Mouse (Mus musculus) testis, postnatal 10 days (tissue): ENCODE measurements around the gene Itk.
A peak's percentile ranks its signal among the peaks of the same experiment; 100 is the strongest.
"Not testable (repeated sequence)": the region's sequence is repeated elsewhere in the genome, so short reads cannot be mapped to it uniquely, and the experiment has no call there.

Experiments used
- DNase-seq: peaks from one replicate; pipeline ENCODE4 v3.0.0; 2021; ENCODE audit warnings: low spot score

Gene Itk

DNA sequence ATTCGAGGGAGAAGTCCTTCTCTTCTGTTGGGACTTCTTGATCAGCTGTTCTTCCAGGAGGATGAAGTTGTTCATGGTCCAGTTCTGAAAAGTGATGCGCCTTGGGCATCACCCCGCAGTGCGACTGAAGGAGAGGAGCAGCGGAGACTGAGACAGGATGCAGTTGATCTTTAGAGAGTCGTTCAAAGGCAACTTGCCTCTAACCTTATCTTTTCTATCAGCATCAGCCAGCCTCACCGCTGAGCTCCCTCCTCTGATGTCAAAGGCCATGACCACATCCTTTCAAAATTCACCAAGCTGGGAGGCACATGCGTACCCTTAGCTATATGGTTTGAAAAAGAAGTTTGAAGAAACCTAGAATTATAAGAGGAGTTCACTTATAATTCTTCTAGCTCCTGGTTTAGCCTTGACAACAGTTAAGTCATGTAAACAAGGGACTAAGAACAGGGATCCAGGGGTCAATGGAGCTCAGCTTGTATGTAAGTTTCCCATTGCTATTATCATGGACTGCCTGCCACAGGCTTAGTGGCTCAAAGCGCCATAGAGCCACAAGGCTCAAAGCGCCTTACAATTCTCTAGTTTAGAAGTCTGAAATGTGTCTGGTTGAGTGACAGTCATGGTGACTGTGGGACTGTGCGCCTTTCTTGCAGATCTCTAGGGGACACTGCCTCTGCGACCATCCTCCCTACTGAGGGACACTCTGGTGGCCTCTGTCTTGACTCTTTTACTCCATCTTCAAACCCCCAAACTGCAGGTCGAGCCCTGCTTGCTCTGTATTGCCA is at the start of gene Itk:
TSS of gene Itk (minus strand) at position 180 of the 782 bp plus-strand sequence.
- DNase-seq = no peak

GRCm38 (mm10) chr11:46437459-46438000 is 48.2 kb upstream of the Itk start:
- DNase-seq = peak; percentile 47

DNA sequence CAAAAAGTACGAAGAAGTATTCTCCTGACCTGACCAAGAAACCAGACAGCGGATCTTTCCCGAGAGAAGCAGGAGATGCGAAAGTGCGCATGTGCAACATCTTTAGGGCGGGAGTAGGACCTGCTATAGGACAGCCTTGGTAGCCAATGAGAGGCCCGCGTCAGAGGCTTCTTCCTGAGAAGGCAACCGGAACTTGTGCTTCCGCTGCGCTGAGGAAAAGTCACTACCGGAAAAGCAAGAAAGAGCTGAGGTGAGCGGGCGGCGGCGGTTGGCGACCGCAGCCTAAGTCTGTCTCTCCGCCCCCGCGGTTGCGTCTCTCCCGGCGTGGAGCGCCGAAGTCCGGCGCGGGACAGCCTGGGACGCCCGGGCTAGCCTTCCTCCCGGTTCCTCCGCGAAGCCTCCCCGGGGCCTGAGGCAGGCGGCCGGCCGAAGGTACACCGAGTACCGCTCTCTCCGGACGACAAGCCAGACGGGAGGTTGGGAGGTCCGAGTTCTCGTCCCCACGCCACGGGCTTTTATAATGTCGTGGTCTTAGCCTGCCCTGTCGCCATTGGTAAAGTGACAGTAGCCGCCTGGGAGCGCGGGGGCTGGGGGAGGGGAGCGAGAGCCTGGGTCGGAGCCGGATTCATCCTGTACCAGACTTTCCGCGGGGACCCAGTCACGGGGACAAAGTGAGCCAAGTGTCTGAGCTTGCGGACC is 47.6 kb upstream of the Itk start, which contains the start of gene Med7:
TSS of gene Med7 (plus strand) at position 166 of the 699 bp plus-strand sequence.
- DNase-seq = peak; percentile 91

DNA sequence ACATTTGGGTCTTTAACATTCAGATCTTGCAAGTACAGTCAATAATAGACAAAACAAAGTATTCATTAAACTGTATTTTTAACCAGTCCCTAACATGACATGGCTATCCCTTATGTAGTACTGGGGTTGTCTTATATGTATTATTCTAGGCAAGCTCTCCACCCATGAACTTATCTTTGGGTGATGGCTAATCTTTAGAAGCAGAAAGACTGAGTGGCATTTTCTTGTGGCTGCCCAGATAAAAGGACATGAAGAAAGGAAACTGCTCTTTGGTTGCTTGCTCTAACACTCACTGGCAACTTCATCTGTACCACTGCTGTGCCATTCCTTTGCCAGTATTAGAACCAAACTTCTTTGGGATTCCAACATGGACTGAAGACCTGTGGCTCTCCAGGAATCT is 46.0 kb upstream of the Itk start:
- DNase-seq = no peak

GRCm38 (mm10) chr11:46431129-46431528 is 41.8 kb upstream of the Itk start:
- peak; percentile 88 for DNase-seq

GRCm38 (mm10) chr11:46430123-46430522 is 40.8 kb upstream of the Itk start:
- DNase-seq = no peak

DNA sequence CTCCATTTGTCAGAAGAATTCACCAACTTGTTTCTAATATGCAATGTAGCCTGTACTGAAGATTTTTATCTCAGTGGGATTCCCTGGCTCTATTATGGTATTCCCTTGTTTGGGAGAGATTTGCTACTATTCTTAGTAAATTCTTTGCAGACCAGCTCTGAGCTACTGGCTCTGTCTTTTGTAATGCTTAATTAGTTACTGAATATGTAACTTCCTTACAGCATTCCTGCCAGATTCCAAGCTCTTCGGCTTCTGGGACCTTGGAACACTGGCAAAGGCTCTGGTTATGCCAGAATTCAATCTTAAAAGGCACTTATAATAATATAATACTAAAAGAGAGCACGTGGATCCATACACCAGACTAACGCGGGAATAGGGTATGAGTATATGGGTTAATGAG is 38.8 kb upstream of the Itk start:
- not testable (repeated sequence) for DNase-seq

GRCm38 (mm10) chr11:46421086-46421888 is 32.0 kb upstream of the Itk start:
- DNase-seq = no peak

- no peak for DNase-seq
Observed at GRCm38 (mm10) chr11:46418860-46419259, 29.5 kb upstream of the Itk start.

DNA sequence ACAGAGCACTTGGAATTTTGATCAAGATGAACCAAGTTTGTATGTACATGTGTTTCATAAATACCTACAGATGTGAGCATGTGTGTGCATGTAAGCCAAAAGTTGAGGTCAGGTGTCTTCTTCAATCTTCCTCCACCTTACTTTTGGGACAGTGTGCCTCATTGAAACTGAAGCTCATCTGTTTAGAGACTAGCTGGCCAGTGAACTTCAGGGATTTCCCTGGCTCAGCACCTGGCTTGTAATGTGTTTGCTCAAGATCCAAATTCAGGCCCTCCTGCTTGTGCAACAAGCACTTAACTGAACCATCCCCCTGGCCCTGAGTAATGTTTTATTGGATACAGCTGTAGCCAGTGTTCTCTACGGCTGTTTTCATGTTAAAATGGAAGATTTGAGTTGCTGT is 29.1 kb upstream of the Itk start:
- DNase-seq = no peak

GRCm38 (mm10) chr11:46410018-46410563 is 20.8 kb upstream of the Itk start:
- no peak for DNase-seq

GRCm38 (mm10) chr11:46406721-46407120 is 17.4 kb upstream of the Itk start:
- no peak for DNase-seq

- DNase-seq = no peak
Observed at GRCm38 (mm10) chr11:46404986-46405385, 15.7 kb upstream of the Itk start.

GRCm38 (mm10) chr11:46401555-46401954 is 12.2 kb upstream of the Itk start:
- no peak for DNase-seq

- no peak for DNase-seq
Observed at GRCm38 (mm10) chr11:46398933-46399383, 9.6 kb upstream of the Itk start.

- no peak for DNase-seq
Observed at GRCm38 (mm10) chr11:46398473-46398872, 9.2 kb upstream of the Itk start.

DNA sequence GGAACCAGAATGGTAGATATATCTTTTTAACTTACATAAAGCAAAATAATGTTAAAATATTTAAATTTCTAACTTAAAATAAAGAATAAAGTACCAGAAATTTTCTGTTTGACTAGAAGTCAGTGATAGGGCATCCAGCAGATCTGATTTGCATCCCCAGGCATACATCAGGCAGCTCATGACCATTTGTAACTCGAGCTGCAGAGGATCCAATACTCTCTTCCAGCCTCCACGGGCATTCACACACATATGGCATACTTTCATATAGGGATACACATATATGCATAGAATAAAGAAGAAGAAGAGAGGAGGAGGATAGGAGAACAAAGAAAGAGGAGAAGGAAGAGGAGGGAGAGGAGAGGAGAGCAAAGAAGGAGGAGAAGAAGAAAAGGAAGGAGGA is 8.6 kb upstream of the Itk start:
- DNase-seq = no peak

GRCm38 (mm10) chr11:46396860-46397179 is 7.5 kb upstream of the Itk start:
- no peak for DNase-seq

- no peak for DNase-seq
Observed at GRCm38 (mm10) chr11:46396167-46396859, 7.0 kb upstream of the Itk start, which contains the start of gene Fam71b. Gene Fam71b, plus strand, starts transcription at chr11:46396559.

GRCm38 (mm10) chr11:46395698-46396097 is 6.4 kb upstream of the Itk start:
- DNase-seq = no peak

GRCm38 (mm10) chr11:46395088-46395487 is 5.8 kb upstream of the Itk start:
- no peak for DNase-seq
